Mouse (Mus musculus): ENCODE data around the gene Rnf220.
A peak's percentile ranks its signal among the peaks of the same experiment; 100 is the strongest.

DNA sequence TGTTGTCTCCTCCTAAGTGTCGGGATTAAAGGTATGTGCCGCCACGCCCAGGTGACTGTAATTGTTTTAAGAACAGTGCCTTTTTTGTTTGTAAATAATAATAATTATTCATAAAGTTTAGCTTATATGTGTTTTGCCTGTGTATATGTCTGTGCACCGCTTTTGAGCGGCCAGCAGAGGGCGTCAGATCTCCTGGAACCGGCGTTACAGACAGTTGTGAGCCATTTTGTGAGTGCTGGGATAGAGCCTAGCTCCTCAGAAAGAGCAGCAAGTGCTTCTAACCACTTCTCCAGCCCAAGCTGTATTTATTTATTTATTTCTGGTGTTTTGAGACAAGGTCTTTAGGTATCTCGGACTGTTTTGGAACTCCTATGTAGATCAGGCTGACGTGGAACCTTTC lies 266.5 kb downstream of the Rnf220 start:
- TF ChIP-seq CTCF (IDR thresholded peaks at IDR 0.05) (peak; percentile 63), EP300 (IDR thresholded peaks at IDR 0.05) (no peak)

Data from lung, postnatal 0 days (tissue).